Mouse (Mus musculus): ENCODE data around the gene Apip.

Apip gene

GRCm38 (mm10) chr2:103073219-103073982 is at the start of gene Apip, which contains the start of gene Pdhx:
Apip (plus strand) TSS chr2:103073675.
Pdhx (minus strand) TSS chr2:103073513.
- DNase-seq (ENCODE audit: low spot score in 2 of 2), result peak; percentile 100

DNA sequence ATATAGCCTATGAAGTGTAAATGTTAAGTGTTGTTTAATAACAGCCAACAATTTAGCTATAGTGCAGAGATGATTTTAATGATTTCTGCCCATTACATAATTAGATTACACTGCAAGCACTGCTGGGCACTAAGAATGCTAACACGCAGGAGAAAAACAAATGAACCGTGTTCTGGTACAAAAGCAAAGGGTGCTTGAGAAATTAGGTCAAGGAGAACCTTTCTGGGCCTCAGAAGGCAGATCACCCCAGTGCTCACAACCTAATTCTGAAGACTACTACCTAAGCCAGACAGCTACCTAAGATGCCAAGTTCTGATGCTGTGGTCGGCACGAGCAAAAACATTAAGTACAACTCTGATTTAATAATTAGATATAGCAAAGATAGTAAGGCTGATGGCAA is 35.6 kb upstream of the Apip start:
- DNase-seq (ENCODE audit: low spot score in 2 of 2), result no peak

DNA sequence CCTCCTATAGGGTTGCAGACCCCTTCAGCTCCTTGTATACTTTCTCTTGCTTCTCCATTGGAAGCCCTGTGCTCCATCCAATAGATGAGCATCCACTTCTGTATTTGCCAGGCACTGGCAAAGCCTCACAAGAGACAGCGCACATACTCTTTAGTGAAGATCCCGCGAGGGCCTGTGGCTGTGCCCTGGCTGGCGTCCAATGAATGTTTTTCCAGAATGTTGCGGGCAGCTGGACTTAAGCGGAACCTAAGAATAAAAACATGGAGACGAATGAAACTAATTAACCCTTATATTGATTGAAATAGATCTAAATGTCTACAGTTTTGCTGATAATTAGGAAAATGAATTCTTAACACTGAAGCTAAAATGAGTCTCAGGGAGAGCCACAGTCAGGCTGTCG is 32.6 kb upstream of the Apip start:
- DNase-seq (ENCODE audit: low spot score in 2 of 2), result no peak

- DNase-seq (ENCODE audit: low spot score in 2 of 2), result no peak
Observed at GRCm38 (mm10) chr2:103045286-103045685, 28.2 kb upstream of the Apip start.

DNA sequence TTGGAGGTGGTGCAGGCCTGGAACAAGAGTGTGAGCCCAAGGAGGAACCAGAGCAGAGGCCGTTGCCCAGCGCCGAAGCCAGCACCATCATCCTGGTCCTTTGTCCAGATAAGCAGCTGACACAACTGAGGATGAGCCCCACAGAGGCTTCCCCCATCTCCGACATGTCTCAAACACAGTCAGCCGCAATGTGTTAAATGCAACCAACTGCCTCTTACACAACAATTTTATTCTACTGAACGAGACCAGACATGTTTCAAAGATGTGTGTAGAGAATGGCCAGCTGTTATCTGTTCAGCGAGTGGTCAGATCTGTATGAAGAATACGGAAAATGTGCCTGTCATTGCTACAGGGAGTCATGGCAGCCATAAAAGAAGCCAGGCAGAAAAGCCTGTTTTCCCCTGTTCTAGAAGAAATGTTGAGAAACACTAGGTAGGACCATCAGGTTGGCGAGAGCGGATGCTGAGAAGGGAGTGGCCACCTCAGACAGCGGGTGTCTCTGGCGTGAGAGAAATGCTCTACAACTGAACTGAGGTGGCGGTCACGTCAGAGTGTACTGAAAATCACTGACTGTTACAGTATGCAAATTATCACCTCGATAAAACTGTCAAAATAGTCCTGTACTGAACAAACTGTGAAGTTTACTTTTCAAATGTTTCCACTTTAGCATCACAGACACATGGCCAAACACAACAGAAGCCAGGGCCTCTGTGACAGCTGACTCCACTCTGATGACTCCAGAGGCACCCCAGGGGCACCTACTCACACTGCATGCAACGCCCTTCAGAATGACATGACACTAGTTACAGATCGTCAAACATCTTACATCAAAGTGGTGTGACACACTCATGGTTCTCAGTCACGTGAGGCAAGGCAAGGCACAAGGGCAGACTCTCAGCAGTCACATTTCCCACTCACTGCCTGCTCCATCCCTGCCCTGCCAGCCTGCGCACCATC is 21.3 kb upstream of the Apip start:
- no peak for DNase-seq (ENCODE audit: low spot score in 2 of 2)

DNA sequence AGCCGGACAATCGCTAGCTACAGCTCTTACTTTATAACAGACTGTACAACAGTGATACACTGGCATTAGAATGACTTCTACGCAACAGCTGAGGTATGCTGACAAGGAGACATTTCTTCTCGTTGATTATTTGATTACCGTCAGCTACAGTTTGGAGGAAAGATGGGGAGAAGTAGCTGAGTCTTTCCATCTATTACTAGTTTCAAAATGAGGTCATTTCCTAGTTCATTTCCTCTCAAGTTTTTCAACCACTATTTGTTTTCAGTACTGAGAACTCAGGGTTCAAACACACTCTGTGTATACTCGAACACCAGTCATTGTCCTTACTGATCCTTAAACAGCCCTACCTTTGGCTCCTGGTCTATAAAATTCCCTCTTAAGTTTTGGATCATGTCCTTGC is 17.7 kb upstream of the Apip start:
- DNase-seq (ENCODE audit: low spot score in 2 of 2), result no peak

DNA sequence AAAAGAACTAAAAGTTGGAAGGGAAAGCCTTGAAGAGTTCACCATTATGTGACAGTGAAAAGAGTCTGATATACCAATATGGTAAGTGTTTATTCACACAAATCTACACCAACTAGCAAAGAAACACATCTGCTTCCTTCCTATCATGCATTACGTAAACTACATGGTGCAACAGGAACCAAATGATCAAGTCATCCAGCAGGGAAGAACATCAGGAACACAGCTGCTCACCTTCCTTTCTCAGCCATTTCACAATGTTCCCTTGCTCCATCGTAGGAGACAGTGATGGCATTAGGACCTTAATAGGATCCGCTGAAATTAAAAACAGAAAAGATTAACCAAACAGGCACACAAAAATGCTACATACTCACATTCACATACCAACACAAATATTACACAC is 15.2 kb upstream of the Apip start:
- DNase-seq (ENCODE audit: low spot score in 2 of 2), result no peak

DNA sequence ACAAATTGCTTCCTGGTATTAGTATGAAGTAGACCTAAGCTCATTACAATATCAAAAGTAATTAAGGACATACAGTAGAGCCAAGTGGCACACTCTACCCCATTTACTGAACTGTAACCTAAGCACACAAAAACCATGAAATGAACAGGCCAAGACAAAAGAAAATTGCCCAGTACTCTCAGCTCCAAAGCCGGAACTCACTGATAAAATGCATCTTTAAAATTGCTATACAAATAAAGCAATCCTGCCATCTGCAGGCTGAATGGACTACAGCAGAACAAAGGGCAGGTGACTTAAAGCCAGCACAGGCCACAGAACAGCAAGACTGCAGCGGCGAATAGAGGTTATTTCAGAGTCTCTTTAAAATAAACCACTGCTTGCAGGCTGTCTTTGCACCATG is 10.6 kb upstream of the Apip start:
- DNase-seq (ENCODE audit: low spot score in 2 of 2), result peak in 1 of 2 experiments; percentile 47

DNA sequence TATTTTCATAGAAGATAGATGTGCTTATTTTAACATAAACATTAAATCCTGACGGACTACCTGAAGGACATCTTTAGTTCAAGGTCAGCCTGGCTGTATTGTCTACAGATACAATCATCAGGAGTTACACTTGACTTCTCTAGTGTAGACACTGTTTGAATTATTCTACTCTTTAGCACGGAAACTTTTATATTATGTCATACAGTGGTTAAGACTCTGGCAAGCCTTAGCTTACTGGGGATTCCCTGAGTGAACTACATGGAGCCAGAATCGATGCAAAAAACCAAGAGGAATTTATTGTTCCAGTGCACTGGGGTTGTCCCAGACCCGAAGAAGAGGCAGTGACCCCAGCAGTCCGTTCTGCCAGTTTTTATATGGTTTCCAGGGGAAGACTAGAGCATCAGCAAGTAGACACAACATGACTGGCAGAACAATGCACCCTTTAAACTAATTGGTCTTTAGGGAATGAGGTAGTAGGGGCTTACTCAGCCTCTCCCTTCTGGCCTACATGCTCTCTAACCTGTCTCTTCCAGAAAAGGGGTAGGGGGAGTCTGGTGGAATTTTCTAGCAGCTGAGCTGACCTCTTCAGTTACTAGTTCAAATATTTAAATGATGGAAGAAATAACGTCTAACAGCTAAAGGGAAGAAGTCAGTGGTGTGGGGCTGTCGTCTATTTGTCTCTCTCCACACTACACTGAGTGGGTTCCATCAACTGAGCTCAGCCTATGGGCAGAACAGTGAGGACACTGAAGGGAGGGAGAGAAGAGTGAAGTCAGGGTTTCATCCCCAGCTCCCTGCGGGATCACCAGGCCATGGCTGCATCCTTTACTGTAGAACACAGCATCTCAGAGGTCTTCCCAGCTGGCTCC is 6.6 kb upstream of the Apip start:
- no peak for DNase-seq (ENCODE audit: low spot score in 2 of 2)

DNA sequence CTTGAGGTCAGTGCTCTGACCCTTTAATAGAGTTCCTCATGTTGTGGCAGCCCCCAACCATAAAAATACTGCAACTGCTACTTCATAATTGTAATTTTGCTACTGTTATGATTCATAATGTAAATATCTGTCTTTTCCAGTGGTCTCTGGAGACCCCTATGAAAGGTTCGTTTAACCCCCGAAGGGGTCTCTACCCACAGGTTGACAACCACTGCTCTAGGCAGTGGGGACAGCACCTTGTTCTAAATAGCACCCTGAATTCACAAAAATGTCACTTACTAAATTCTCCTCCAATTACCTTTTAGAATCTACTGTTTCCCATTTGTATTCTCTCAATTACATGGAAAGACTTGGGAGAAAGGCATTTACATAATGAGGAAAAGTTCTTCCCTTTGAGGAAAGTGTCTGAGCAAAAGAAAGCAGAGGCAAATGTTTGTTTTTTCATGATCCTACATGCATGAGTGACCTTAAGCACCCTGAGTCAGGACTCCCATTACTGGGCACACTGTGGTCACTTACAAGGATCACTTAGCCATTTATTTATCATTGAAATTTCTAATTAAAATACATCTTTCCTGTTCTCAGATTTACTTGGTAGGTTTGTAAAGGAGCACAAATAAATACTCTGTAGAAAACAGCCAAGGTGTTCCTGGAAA is 5.8 kb upstream of the Apip start:
- DNase-seq (ENCODE audit: low spot score in 2 of 2), result no peak

GRCm38 (mm10) chr2:103068602-103069001 is 4.9 kb upstream of the Apip start:
- no peak for DNase-seq (ENCODE audit: low spot score in 2 of 2)

DNA sequence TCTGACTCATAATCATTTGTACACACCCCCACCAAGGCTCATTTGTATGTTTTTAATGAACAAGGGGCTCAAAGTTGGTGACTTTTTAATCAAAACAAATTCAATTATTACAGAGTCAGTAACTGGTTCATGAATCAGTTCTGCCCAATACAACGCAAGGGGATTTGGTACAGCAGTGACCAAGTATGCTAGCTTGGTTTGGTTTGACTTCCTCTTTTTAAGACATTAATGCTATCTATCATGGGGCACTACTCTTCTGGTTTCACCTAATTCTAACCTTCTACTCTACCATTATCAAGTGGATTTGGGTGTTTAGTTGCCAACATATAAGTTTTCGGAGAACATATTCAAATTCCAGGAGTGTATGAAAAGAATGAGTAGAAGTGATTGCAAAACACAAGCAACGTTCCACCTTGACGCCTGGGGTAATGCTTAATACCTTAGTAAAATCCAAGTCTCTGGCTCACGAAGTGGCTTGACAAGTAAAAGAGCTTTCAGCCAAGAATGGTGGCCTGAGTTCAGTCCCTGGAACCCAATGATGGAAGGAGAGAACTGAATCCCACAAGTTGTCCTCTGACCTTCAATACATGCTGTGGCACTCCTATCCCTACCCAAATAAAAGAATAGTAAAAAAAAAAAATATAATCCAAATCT is 3.6 kb upstream of the Apip start:
- no peak for DNase-seq (ENCODE audit: low spot score in 2 of 2)

DNA sequence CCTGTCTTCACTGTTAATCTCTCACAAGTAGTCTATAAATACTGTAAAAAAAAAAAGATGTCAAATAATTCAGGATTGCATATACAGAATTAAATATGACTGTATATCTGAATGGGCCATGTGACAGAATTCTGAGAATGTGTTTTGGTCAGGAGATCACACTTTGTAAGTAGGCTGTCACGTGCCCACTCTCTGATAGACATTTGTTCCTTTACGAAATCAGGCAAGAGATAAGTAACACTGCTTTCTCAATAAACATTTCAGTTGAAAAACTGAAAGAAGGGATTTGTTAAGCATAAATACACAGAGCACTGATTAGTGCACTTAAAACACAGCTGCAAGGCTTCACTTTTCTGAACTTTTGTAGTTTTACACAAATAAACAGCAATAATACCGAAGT is 2.9 kb upstream of the Apip start:
- no peak for DNase-seq (ENCODE audit: low spot score in 2 of 2)

DNA sequence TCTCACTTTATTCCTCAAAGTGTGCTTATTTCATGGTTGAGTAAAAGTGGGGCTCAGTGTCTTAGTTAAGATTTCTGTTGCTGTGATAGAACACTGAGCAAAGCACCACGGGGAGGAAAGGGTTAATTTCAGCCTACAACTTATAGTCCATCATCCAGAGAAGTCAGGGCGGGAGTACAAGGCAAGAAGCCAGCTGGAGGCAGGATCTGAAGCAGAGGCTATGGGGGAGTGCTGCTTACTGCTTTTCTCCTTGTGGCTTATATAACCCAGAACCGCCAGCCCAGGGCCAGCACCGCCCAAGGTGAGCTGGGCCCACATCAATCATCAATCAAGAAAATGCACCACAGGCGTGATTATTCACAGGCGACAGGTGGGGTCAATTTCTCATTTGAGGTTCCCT is 7.6 kb downstream of the Apip start:
- DNase-seq (ENCODE audit: low spot score in 2 of 2), result peak in 1 of 2 experiments; percentile 24

DNA sequence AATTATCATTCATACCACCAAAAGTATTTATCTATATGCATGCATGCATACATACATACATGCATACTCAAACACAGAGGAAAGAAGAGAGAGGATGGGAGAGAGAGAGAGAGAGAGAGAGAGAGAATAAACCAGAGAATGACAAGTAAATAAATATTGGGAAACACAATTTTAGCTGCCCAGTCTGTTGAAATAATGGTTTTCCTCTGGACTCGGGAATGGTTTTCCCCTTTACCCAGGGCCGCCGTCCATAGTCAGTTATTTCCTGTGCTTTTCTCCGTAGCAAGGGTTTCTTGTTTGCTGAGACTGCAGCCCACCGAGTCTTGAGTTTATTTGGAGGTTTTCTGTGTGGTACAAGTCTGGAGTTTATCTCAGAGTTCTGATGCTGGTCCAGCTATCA is 8.2 kb downstream of the Apip start:
- DNase-seq (ENCODE audit: low spot score in 2 of 2), result no peak

DNA sequence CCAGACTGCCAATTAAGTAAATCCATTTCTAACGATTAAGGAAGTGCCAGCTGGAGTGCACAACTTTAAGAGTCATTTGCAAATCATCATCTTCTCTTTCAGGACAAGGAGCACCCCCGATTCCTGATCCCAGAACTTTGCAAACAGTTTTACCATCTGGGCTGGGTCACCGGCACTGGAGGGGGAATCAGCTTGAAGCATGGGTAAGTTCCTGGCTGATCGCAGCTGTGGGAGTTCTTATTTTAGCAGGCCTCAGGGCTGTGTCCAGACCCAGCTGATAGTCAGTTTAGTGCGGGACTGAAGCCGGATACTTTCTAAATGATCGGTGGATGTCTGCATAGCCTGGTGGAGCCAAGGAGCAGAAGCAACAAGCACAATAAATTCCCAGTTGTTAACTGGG is 9.4 kb downstream of the Apip start:
- DNase-seq (ENCODE audit: low spot score in 2 of 2), result no peak

- DNase-seq (ENCODE audit: low spot score in 2 of 2), result peak in 1 of 2 experiments; percentile 48
Observed at GRCm38 (mm10) chr2:103084451-103084850, 11.0 kb downstream of the Apip start.

- DNase-seq (ENCODE audit: low spot score in 2 of 2), result no peak
Observed at GRCm38 (mm10) chr2:103085633-103086032, 12.2 kb downstream of the Apip start.

DNA sequence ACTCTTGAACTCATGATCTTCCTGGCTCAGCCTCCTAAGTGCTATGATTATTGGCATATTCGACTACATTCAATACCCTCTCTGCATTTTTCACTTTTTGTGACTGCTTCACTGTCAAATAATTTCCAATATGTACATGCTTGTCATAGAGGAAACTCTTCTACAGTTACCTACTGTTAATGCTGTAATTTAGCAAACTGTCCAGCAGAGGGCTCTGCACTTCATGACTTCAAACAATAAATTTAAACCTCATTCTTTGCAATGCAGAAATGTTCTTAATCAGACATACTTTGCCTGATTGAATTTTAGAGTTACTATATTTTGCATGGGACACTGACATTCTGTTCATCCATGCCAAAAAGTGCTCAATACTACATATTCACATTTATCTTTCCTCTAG is 13.0 kb downstream of the Apip start:
- peak in 1 of 2 experiments; percentile 49 for DNase-seq (ENCODE audit: low spot score in 2 of 2)

DNA sequence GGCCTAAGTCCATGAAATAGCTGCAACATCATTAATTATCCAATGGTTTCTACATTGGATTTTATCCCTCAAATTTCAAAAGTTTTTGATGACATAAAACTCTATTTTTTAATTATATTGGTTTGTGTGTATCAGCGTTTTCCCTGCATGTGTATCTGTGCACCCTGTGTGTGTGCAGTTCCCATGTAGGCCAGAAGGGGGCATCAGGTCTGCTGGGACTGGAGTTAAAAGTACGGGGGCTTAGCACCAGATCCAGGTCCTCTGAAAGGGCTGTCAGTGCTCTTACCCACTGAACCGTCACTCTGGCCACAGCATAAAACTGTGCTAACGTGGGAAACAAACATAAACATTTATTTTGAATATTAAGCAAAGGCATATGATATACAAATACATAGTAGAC is 14.6 kb downstream of the Apip start:
- DNase-seq (ENCODE audit: low spot score in 2 of 2), result no peak

- DNase-seq (ENCODE audit: low spot score in 2 of 2), result no peak
Observed at GRCm38 (mm10) chr2:103089521-103089920, 16.0 kb downstream of the Apip start.

Data from frontal cortex, postnatal 36 days (tissue).